Mouse (Mus musculus) cerebellum, adult 8-10 months (tissue): ENCODE data around the gene Rabl6.
"Not testable (repeated sequence)": the region's sequence is repeated elsewhere in the genome, so short reads cannot be mapped to it uniquely, and the experiment has no call there.

Experiments
- DNase-seq: peaks from one replicate; pipeline ENCODE4 v3.0.0; 2022

Rabl6 gene

DNA sequence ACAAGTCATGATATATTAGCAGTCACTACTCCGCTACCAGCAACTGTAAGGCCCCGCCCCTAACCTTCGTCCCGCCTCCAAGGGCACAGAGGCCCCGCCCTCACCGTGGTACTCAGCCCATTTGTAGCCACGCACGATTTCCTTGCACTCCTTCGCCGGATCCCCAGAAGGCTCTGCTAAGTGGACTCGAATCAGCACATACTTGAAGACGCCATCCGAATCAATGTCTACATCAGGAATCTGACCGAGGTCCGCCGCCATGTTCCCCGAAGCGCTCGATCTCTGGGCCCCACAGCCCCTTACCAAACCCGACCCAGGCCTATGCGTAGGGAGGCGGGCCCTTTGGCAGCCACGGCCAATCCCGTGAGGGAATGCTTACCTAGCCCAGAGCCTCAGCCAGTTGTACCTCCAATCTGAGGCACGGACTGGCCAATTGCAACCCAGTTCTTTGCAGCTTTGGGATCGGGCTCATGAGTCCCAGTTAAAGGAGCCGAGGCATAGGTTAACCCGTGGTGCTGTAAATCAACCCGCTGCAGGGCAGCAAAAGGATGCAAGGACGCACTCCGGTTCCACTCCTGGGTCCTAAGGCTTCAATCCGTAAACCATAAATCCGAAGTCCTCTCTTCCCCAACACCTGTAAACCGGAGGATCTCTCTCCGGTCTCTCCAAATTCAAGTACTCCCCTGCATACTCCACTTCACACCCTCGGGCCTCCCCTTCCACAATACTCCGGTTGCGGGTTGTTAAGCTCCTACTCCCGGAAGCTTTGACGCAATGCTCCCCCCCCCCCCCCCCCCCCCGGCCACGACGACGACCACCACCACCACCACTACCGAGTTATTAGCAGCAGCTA is 33.5 kb downstream of the Rabl6 start, which contains the start of the genes Mamdc4 and Phpt1:
TSS of gene Mamdc4 (minus strand) at position 267 of the 853 bp plus-strand sequence.
TSS of gene Phpt1 (minus strand) at position 646 of the 853 bp plus-strand sequence.
- DNase-seq = peak; percentile 94

DNA sequence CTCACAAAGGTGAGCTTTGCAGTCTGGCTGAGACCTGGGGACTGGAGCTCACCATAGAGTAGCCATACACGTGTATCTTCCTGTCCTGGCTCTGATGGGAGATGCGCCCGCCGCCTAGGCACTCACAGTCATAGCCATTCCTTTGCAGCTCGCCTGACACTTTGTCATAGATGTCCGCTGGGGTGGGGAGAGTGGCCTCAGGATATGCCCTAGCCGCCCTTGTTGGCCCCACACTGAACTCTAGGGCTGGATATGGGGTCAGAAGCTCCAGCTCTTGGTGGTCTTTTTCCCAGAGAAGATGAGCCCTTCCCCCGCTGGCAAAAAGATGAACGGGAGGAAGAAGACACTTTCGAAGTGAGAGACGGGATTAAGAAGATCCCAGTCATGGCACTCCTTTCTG is 34.2 kb downstream of the Rabl6 start:
- no peak for DNase-seq

DNA sequence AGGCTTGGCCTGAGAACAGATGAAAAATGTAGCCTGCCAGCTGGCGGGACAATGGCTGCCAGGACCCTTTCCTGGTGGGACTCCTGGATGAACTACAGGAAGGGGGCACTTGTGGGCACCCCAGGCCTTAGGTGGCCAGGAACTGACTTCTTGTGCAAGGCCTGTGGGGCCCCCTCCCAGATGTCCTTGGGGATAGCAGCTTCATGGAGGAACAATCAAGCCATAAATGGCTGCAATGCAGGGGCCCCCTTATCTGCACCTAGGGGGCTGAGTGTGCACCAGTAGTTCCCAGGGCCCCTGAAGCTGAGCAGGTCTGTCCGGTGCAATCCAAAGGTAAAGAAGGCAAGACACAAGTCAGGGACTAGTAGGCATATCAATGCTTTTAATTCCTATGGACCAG is 35.3 kb downstream of the Rabl6 start:
- peak; percentile 25 for DNase-seq

DNA sequence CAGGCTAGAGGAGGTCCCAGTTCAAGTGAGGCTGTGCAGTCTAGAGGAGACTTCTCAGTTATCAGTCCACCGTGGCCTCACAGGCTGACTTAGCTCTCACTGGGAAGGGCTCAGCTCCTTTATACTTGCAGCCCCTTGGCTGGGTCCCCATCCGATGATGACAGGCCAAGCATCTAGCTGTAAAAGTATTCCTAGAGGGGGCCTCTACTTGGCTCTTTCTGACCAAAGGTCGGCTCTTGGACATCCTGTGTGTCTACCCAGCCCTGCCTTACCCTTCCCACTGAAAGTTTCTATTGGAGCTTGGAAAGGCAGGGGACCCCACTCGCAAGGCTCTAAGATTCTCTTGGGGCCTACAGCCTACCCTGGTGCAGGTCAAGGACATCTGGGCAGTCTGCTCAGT is 37.1 kb downstream of the Rabl6 start:
- no peak for DNase-seq

GRCm38 (mm10) chr2:25569323-25569722 is 39.0 kb downstream of the Rabl6 start:
- DNase-seq = no peak

- DNase-seq = no peak
Measured at GRCm38 (mm10) chr2:25568473-25569019, 39.8 kb downstream of the Rabl6 start.

- no peak for DNase-seq
Measured at GRCm38 (mm10) chr2:25566558-25566957, 41.8 kb downstream of the Rabl6 start.

DNA sequence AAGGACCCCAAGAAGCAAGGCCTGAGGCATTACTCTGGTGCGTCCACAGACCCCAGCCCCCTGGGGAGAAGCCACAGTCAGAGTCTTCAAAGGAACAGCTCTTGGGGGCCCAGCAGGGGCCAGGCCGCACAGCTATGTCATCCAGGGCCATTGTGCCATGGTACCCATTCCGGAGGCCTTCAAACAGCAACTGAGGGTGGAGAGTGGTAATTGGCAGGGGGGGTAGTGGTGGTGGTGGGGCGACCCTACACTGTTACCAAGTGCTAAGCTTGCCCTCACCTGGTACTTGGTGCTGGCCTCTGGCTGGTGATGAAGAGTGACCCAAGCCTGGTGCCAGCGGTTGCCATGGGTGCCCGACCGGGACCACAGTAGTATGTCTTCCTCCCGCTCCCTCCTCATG is 42.6 kb downstream of the Rabl6 start:
- no peak for DNase-seq

DNA sequence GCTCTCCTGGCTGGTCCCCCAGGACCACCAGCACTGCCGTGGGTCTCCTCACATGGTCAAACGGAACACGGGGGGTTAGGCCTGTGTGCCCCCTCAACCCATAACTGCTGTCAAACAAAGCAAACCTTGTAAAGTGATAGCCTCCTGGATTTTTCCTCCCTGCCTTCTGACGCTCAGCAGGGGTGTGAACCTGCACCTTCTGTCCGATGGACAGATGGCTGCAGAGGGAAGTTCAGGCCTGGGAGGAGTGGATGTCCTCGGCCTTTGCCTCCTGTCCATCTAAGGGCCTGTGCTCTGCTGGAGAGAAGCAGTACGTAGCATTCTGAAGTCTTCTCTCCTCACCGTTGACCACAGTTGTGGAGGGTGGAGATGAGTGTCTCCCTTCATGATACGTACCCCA is 46.4 kb downstream of the Rabl6 start:
- peak; percentile 79 for DNase-seq

- DNase-seq = no peak
Measured at GRCm38 (mm10) chr2:25560551-25560950, 47.8 kb downstream of the Rabl6 start.

- no peak for DNase-seq
Measured at GRCm38 (mm10) chr2:25558774-25559173, 49.5 kb downstream of the Rabl6 start.

GRCm38 (mm10) chr2:25557964-25558360 is 50.4 kb downstream of the Rabl6 start:
- DNase-seq = no peak

DNA sequence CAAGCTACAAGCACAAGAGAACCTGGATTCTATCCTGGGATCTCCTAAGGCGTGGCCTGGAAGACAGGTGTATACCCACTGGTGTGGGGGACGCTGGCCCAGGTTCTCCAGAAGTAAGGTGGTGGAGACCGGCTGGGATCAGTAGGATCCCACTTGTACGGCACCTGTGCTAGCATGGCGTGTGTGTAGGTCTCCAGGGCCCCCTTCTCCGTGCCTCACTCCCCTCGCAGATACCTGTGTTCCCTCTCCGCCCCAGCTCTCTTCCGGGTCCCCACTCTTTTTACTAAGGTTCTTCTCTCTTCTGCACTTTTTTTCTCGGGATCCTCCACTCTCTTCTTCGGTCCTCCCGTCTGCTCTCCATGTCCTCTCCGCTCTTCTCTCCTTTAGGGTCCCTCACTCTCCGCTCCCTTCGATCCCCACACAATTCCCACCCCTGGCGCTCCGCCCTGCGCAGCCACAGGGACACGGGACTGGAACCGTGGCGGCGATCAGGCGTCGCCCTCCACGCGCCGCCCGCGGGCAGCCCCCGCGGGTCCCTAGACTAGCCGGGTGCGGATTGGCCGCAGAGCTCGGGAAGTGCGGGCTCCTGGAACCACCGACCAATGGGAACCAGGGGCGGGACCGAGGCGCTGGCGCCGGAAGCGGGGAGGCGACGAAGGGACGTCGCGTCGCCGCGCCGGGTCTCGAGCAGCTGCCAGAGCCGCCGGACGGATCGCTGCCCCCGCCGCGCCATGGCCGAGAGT is 50.9 kb downstream of the Rabl6 start, which contains the start of gene Edf1:
TSS of gene Edf1 (plus strand) at position 627 of the 743 bp plus-strand sequence.
- peak; percentile 93 for DNase-seq

DNA sequence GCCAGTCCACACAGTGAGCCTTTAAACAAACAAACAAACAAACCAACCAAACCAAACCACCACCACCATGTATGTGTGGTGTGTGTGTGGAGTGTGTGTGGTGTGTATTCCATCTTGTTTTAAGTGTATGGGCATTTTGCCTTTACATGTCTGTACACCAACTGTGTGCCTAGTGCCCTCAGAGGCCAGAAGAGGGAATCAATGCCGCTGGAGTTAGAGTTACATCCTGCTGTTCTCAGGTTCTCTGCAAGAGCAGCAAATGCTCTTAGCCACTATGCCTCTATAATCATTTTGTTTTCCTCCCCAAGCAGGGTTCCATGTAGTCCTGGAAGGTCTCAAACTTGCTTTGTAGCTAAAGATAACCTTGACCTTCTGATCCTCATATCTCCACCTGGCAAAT is 52.0 kb downstream of the Rabl6 start:
- no peak for DNase-seq

DNA sequence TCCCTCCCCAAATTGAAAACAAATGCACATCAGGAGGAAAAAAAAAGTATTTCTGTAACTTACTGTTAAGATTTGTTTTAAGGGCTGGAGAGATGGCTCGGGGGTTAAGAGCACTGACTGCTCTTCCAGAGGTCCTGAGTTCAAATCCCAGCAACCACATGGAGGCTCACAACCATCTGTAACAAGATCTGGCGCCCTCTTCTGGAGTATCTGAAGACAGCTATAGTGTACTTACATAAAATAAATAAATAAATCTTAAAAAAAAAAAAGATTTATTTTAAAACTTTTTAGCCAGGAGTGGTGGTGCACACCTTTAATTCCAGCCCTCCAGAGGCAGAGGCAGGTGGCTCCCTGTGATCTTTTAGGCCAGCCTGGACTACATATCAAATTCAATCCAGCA is 52.8 kb downstream of the Rabl6 start:
- not testable (repeated sequence) for DNase-seq

GRCm38 (mm10) chr2:25553171-25553786 is 55.0 kb downstream of the Rabl6 start:
- DNase-seq = not testable (repeated sequence)

- no peak for DNase-seq
Measured at GRCm38 (mm10) chr2:25551186-25551585, 57.1 kb downstream of the Rabl6 start.

GRCm38 (mm10) chr2:25549021-25549991 is 59.0 kb downstream of the Rabl6 start:
- DNase-seq = no peak

GRCm38 (mm10) chr2:25546811-25547491 is 61.4 kb downstream of the Rabl6 start, which contains the start of gene Traf2:
Gene Traf2 (minus strand): TSS chr2:25546940.
- DNase-seq = peak; percentile 98

GRCm38 (mm10) chr2:25545996-25546810 is 62.1 kb downstream of the Rabl6 start:
- DNase-seq = peak; percentile 61
